Mouse (Mus musculus) myocyte (in vitro differentiated cells): ENCODE measurements around the gene AU040320.

ENCODE experiments used
- CEBPB ChIP-seq: IDR thresholded peaks from 2 replicates; pipeline ENCODE4 v1.6.1; 2011; ENCODE audit warnings: mild to moderate bottlenecking, moderate library complexity; ENCODE audit not compliant: poor library complexity, insufficient read depth, severe bottlenecking
- E2F4 ChIP-seq: IDR thresholded peaks from one replicate; pipeline ENCODE4 v1.6.1; 2011; ENCODE audit warnings: mild to moderate bottlenecking, control low read depth, moderate library complexity; ENCODE audit not compliant: insufficient read depth
- MAX ChIP-seq: IDR thresholded peaks from one replicate; pipeline ENCODE4 v1.6.1; 2011; ENCODE audit warnings: low read depth, mild to moderate bottlenecking, control low read depth
- MYOD1 ChIP-seq, 3 experiments: IDR thresholded peaks; one replicate each; pipeline ENCODE4 v1.6.1; 2011; ENCODE audit warnings: control low read depth in 2 of 3, low read depth in 2 of 3, mild to moderate bottlenecking in 2 of 3, moderate library complexity in 1 of 3; ENCODE audit not compliant: insufficient read length in 2 of 3, control insufficient read depth in 1 of 3
- MYOG ChIP-seq, 3 experiments: IDR thresholded peaks; one replicate each; pipeline ENCODE4 v1.6.1; 2011; ENCODE audit warnings: control low read depth in 2 of 3, low read depth in 2 of 3, mild to moderate bottlenecking in 2 of 3; ENCODE audit not compliant: insufficient read length in 2 of 3, control insufficient read depth in 1 of 3, insufficient read depth in 1 of 3
- POLR2A ChIP-seq: IDR thresholded peaks from one replicate; pipeline ENCODE4 v1.6.1; 2011; ENCODE audit warnings: low read depth, mild to moderate bottlenecking, control low read depth, moderate library complexity; ENCODE audit not compliant: insufficient read length
- POLR2AphosphoS2 ChIP-seq: IDR thresholded peaks from one replicate; pipeline ENCODE4 v1.6.1; 2011; ENCODE audit warnings: low read depth, control low read depth; ENCODE audit not compliant: insufficient read length
- REST ChIP-seq: IDR thresholded peaks from one replicate; pipeline ENCODE4 v1.6.1; 2011; ENCODE audit warnings: mild to moderate bottlenecking, control low read depth, moderate library complexity; ENCODE audit not compliant: insufficient read depth, insufficient read length
- SRF ChIP-seq: IDR thresholded peaks from one replicate; pipeline ENCODE4 v1.6.1; 2011; ENCODE audit warnings: low read depth; ENCODE audit not compliant: control insufficient read depth, insufficient read length
- TCF12 ChIP-seq: IDR thresholded peaks from one replicate; pipeline ENCODE4 v1.6.1; 2011; ENCODE audit warnings: mild to moderate bottlenecking, control low read depth; ENCODE audit not compliant: poor library complexity, insufficient read depth, severe bottlenecking
- TCF3 ChIP-seq: IDR thresholded peaks from one replicate; pipeline ENCODE4 v1.6.1; 2011; ENCODE audit warnings: low read depth, control low read depth; ENCODE audit not compliant: insufficient read length
- USF1 ChIP-seq: IDR thresholded peaks from one replicate; pipeline ENCODE4 v1.6.1; 2011; ENCODE audit warnings: low read depth, mild to moderate bottlenecking, control low read depth, moderate library complexity

DNA sequence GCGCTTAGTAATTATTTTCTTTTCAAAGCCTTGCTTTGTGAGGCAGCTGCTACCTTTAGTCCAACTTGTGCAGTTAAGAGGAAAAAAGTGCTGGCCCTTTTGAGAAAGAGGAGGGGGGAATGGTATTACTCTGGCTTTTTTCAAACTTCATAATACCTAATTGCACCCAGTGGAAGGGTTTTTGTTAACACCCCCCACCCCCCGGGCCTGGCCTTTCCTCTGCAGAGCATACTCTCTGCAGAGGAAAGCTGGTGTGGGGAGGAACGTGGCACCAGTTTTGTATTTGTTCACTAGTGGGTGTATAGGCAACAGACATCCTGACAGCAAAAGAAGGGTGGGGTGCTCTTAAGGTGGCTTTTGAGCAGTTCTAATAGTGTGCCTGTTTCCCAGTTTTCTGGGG, 28.5 kb downstream of the AU040320 start:
- TF ChIP-seq USF1 (no peak), POLR2A (no peak), MYOG (IDR thresholded peaks at IDR 0.05; ENCODE audit: control insufficient read depth in 1 of 3, insufficient read depth in 1 of 3, insufficient read length in 2 of 3, low read depth in 2 of 3) (no peak), TCF3 (no peak), E2F4 (no peak), MAX (no peak), POLR2AphosphoS2 (no peak), REST (no peak), TCF12 (no peak), CEBPB (no peak), MYOD1 (IDR thresholded peaks at IDR 0.05; ENCODE audit: control insufficient read depth in 1 of 3, insufficient read length in 2 of 3, low read depth in 2 of 3) (no peak), SRF (no peak)
